Mouse (Mus musculus): Measurements from ENCODE around the gene Olah.

Olah gene

GRCm38 (mm10) chr2:3353160-3353559 lies 43.9 kb downstream of the Olah start:
- DNase-seq (ENCODE audit: low read depth) = no peak

GRCm38 (mm10) chr2:3348919-3349318 lies 48.1 kb downstream of the Olah start:
- DNase-seq (ENCODE audit: low read depth) = peak; percentile 80

GRCm38 (mm10) chr2:3348422-3348821 lies 48.6 kb downstream of the Olah start:
- DNase-seq (ENCODE audit: low read depth) = no peak

GRCm38 (mm10) chr2:3335611-3336301 lies 61.3 kb downstream of the Olah start, which contains the start of gene Acbd7:
Gene Acbd7, plus strand, starts transcription at chr2:3336168.
- DNase-seq (ENCODE audit: low read depth) = no peak

- no peak for DNase-seq (ENCODE audit: low read depth)
Observed at GRCm38 (mm10) chr2:3333761-3334160, 63.2 kb downstream of the Olah start.

- peak; percentile 99 for DNase-seq (ENCODE audit: low read depth)
Observed at GRCm38 (mm10) chr2:3332484-3333242, 64.3 kb downstream of the Olah start, which contains the start of gene Rpp38. Gene Rpp38, minus strand, starts transcription at chr2:3332643.

- no peak for DNase-seq (ENCODE audit: low read depth)
Observed at GRCm38 (mm10) chr2:3332056-3332455, 65.0 kb downstream of the Olah start.

GRCm38 (mm10) chr2:3331071-3331703 lies 65.8 kb downstream of the Olah start:
- DNase-seq (ENCODE audit: low read depth) = no peak

GRCm38 (mm10) chr2:3327351-3327750 lies 69.7 kb downstream of the Olah start:
- DNase-seq (ENCODE audit: low read depth) = peak; percentile 82

- DNase-seq (ENCODE audit: low read depth) = no peak
Observed at GRCm38 (mm10) chr2:3326547-3326946, 70.5 kb downstream of the Olah start.

- no peak for DNase-seq (ENCODE audit: low read depth)
Observed at GRCm38 (mm10) chr2:3324381-3325130, 72.5 kb downstream of the Olah start.

GRCm38 (mm10) chr2:3323132-3323531 lies 73.9 kb downstream of the Olah start:
- DNase-seq (ENCODE audit: low read depth) = no peak

GRCm38 (mm10) chr2:3305426-3306025 lies 91.5 kb downstream of the Olah start:
- peak; percentile 88 for DNase-seq (ENCODE audit: low read depth)

GRCm38 (mm10) chr2:3295826-3296225 lies 101.2 kb downstream of the Olah start:
- DNase-seq (ENCODE audit: low read depth) = no peak

GRCm38 (mm10) chr2:3292170-3292569 lies 104.8 kb downstream of the Olah start:
- DNase-seq (ENCODE audit: low read depth) = no peak
